ENCODE assay signal across 8 mouse cellular contexts in genomic region chr10:86779816-86780500, GRCm38 (mm10). TPM values are rescaled to one million over a fixed set of nuclear protein-coding genes. Genes with fewer than 3 reads are reported as not detected.
A peak's percentile ranks its signal among the peaks of the same experiment; 100 is the strongest.
DNase-seq lines count a peak whose midpoint lies in the region; ATAC-seq and TF ChIP-seq lines count a peak whose summit lies in the region.

No protein-coding gene starts in this region.

- H3K4me1 ChIP-seq in heart, embryonic 15.5 days (replicated peaks): peaks cover 51% of the 10 kb centered on the region
- peaks cover 50% of the 10 kb centered on the region for H3K4me1 ChIP-seq in heart, postnatal 0 days (ENCODE audit: control insufficient read depth, insufficient read depth)
- peaks cover 17% of the 10 kb centered on the region for H3K4me1 ChIP-seq in midbrain, embryonic 11.5 days (ENCODE audit: control insufficient read depth, insufficient read depth, low read length)

- H3K4me2 ChIP-seq in heart, embryonic 15.5 days: peak overlapping the region; percentile 95
- peak overlapping the region; percentile 91 for H3K4me2 ChIP-seq in heart, postnatal 0 days (ENCODE audit: low read depth, low read length)
- peak overlapping the region; percentile 100 for H3K4me2 ChIP-seq in midbrain, embryonic 11.5 days

- H3K27me3 ChIP-seq in heart, embryonic 15.5 days: no peaks in the 10 kb centered on the region
- no peaks in the 10 kb centered on the region for H3K27me3 ChIP-seq in heart, postnatal 0 days (ENCODE audit: control insufficient read depth, insufficient read depth, low read length)
- peaks cover 9% of the 10 kb centered on the region for H3K27me3 ChIP-seq in midbrain, embryonic 11.5 days (ENCODE audit: control insufficient read depth, insufficient read depth, low read length)

- WGBS in heart, embryonic 15.5 days: 19% methylated on average over 12 of the region's 12 CpGs
- 12% methylated on average over 12 of the region's 12 CpGs for WGBS in heart, postnatal 0 days
- 19% methylated on average over 12 of the region's 12 CpGs for WGBS in midbrain, embryonic 11.5 days

- no peak for ATAC-seq in heart, embryonic 15.5 days (replicated peaks; ENCODE audit: insufficient number of reproducible peaks, insufficient read depth, low FRiP score, low read depth)
- no peak for ATAC-seq in heart, postnatal 0 days (ENCODE audit: insufficient read depth, low read depth)
- ATAC-seq in midbrain, embryonic 11.5 days (ENCODE audit: low FRiP score): no peak

- peak overlapping the region; percentile 93 for H3K27ac ChIP-seq in heart, embryonic 15.5 days
- H3K27ac ChIP-seq in heart, postnatal 0 days (ENCODE audit: low read depth): peak overlapping the region; percentile 90
- H3K27ac ChIP-seq in midbrain, embryonic 11.5 days (ENCODE audit: low read depth, low read length): no peak overlapping the region

- H3K9ac ChIP-seq in heart, embryonic 15.5 days: peak overlapping the region; percentile 90
- H3K9ac ChIP-seq in heart, postnatal 0 days (replicated peaks; ENCODE audit: low read depth, low read length): peak overlapping the region; percentile 81
- H3K9ac ChIP-seq in midbrain, embryonic 11.5 days (ENCODE audit: low read length): peak overlapping the region; percentile 65

- no peak for TF ChIP-seq CTCF in heart, postnatal 0 days (IDR thresholded peaks at IDR 0.05; ENCODE audit: low read depth)

- H3K9me3 ChIP-seq in heart, embryonic 15.5 days (replicated peaks): no peaks in the 10 kb centered on the region
- no peaks in the 10 kb centered on the region for H3K9me3 ChIP-seq in heart, postnatal 0 days (replicated peaks; ENCODE audit: control insufficient read depth, low read length)
- no peaks in the 10 kb centered on the region for H3K9me3 ChIP-seq in midbrain, embryonic 11.5 days (ENCODE audit: control insufficient read depth, low read length)

- no peaks in the 10 kb centered on the region for H3K36me3 ChIP-seq in heart, embryonic 15.5 days
- H3K36me3 ChIP-seq in heart, postnatal 0 days (replicated peaks; ENCODE audit: control insufficient read depth, insufficient read depth, low read length): no peaks in the 10 kb centered on the region
- H3K36me3 ChIP-seq in midbrain, embryonic 11.5 days (ENCODE audit: control insufficient read depth, insufficient read depth, low read length): no peaks in the 10 kb centered on the region

- no peak for DNase-seq in heart, adult 8-10 months (ENCODE audit: low spot score)
- DNase-seq in Muller cell, postnatal 12 days (ENCODE audit: inconsistent ontology term): peak; percentile 27
- DNase-seq in heart, postnatal 0 days (ENCODE audit: low spot score): peak; percentile 10
- peak; percentile 92 for DNase-seq in midbrain, embryonic 11.5 days (ENCODE audit: low spot score, missing footprints)
- no peak for DNase-seq in layer of hippocampus, adult 9-10 months (ENCODE audit: low spot score)
- DNase-seq in left cerebral cortex, postnatal 14 days (ENCODE audit: low spot score in 2 of 2): no peak
- no peak for DNase-seq in lung, postnatal 14 days

- intact Hi-C loops in left cerebral cortex, postnatal 14 days (cut with DNase I): loop anchor here (2.0 to 5.0 kb wide), 3 partner anchors 52 to 192 kb away; partner anchors contain the start of genes Hsp90b1 and Ttc41

- no peak for TF ChIP-seq EP300 in heart, postnatal 0 days (IDR thresholded peaks at IDR 0.05; ENCODE audit: low read depth)

- peak overlapping the region; percentile 80 for H3K4me3 ChIP-seq in heart, embryonic 15.5 days
- peak overlapping the region; percentile 75 for H3K4me3 ChIP-seq in heart, postnatal 0 days (ENCODE audit: low read depth, low read length)
- H3K4me3 ChIP-seq in midbrain, embryonic 11.5 days (ENCODE audit: low read depth, low read length): peak overlapping the region; percentile 53

RNA-seq across cellular contexts. Expression of gene Nt5dc3, which starts 1.2 kb away (rescaled TPM):
- 3.2 and 3.4 TPM in 2 replicates for polyA plus RNA-seq in heart, embryonic 15.5 days (2015; fragmentation: Nextera tagmentation; extraction: Ambion mirVana)
- total RNA-seq in heart, adult 8-10 months (2022): 10 to 100 TPM; 35.3 to 44.4 (median 39.4) TPM
- 22.4 and 31.8 TPM in 2 replicates for total RNA-seq in heart, postnatal 0 days (2014; rRNA removed; ENCODE audit: low replicate concordance)
- 3.4 and 4.2 TPM in 2 replicates for polyA plus RNA-seq in heart, postnatal 0 days (2015; fragmentation: Nextera tagmentation; extraction: Ambion mirVana)
- polyA plus RNA-seq in midbrain, embryonic 11.5 days (2014; fragmentation: Nextera tagmentation; extraction: Ambion mirVana): 1.1 and 1.7 TPM in 2 replicates
- 10 to 100 TPM; 71.2 to 71.8 TPM for total RNA-seq in left cerebral cortex, postnatal 14 days (2021)

RNA-seq across cellular contexts. Expression of gene Gm49358, which starts 16.2 kb away (rescaled TPM):
- polyA plus RNA-seq in heart, embryonic 15.5 days (2015; fragmentation: Nextera tagmentation; extraction: Ambion mirVana): not detected in 2 replicates
- 10 to 100 TPM in 3 of 4 experiments, 1 to 10 TPM in 1; 6.3 to 16.6 (median 15.0) TPM for total RNA-seq in heart, adult 8-10 months (2022)
- total RNA-seq in heart, postnatal 0 days (2014; rRNA removed; ENCODE audit: low replicate concordance): 11.4 and 36.1 TPM in 2 replicates
- not detected in 2 replicates for polyA plus RNA-seq in heart, postnatal 0 days (2015; fragmentation: Nextera tagmentation; extraction: Ambion mirVana)
- 0.37 TPM in 1 of 2 replicates, not detected in the other for polyA plus RNA-seq in midbrain, embryonic 11.5 days (2014; fragmentation: Nextera tagmentation; extraction: Ambion mirVana)
- 10 to 100 TPM; 20.0 to 21.1 TPM for total RNA-seq in left cerebral cortex, postnatal 14 days (2021)

Comparison
In these comparisons a context has a peak if more than half of its experiments do, and no peak if none do; other contexts are left out.
1. DNase-seq: peak in Muller cell, postnatal 12 days (single experiment), heart, postnatal 0 days (single experiment) and midbrain, embryonic 11.5 days (single experiment); none in heart, adult 8-10 months (single experiment), layer of hippocampus, adult 9-10 months (single experiment), left cerebral cortex, postnatal 14 days (0 of 2) and lung, postnatal 14 days (single experiment).
2. Peak in every context shown above with its lines, with median percentiles within 50 percentile points of each other: H3K4me2 ChIP-seq, H3K4me3 ChIP-seq and H3K9ac ChIP-seq.